Mouse (Mus musculus) kidney, embryonic 14.5 days (tissue): ENCODE data around the gene Pygm. TPM values are rescaled to one million over a fixed set of nuclear protein-coding genes. Genes with fewer than 3 reads are reported as not detected.

Experiments
- ATAC-seq: fragments of 200-750 bp; cut with Nextera tagmentation; 2 replicates; pipeline ENCODE4 v1.8.0; 2017; ENCODE audit warnings: moderate number of reproducible peaks, mild to moderate bottlenecking, moderate TSS enrichment, moderate library complexity; ENCODE audit not compliant: low FRiP score, low TSS enrichment
- H3K27ac ChIP-seq: fragments of 300-500 bp; sonication (generic); 2 replicates; pipeline ENCODE4 v1.5.1; 2014; ENCODE audit warnings: low read depth, mild to moderate bottlenecking, low read length, moderate library complexity, mixed read lengths
- H3K27me3 ChIP-seq: fragments of 300-500 bp; sonication (generic); 2 replicates; pipeline ENCODE4 v1.6.1; 2014; ENCODE audit warnings: mild to moderate bottlenecking, low read length; ENCODE audit not compliant: control insufficient read depth, insufficient read depth
- H3K36me3 ChIP-seq: fragments of 300-500 bp; sonication (generic); 2 replicates; pipeline ENCODE4 v1.6.1; 2014; ENCODE audit warnings: low read length, mixed read lengths; ENCODE audit not compliant: control insufficient read depth, insufficient read depth
- H3K4me1 ChIP-seq: fragments of 300-500 bp; sonication (generic); 2 replicates; pipeline ENCODE4 v1.6.1; 2014; ENCODE audit warnings: low read length, mixed read lengths; ENCODE audit not compliant: control insufficient read depth, insufficient read depth
- H3K4me2 ChIP-seq: fragments of 300-500 bp; sonication (generic); replicated peaks from 2 replicates; pipeline ENCODE4 v1.6.1; 2014; ENCODE audit warnings: low read depth, mild to moderate bottlenecking, low read length
- H3K4me3 ChIP-seq: fragments of 300-500 bp; sonication (generic); 2 replicates; pipeline ENCODE4 v1.5.1; 2014; ENCODE audit warnings: mild to moderate bottlenecking, low read length
- H3K9ac ChIP-seq: fragments of 300-500 bp; sonication (generic); 2 replicates; pipeline ENCODE4 v1.6.1; 2014; ENCODE audit warnings: low read depth, mild to moderate bottlenecking, low read length, moderate library complexity
- H3K9me3 ChIP-seq: fragments of 300-500 bp; sonication (generic); 2 replicates; pipeline ENCODE4 v1.6.1; 2016; ENCODE audit warnings: low read length; ENCODE audit not compliant: control insufficient read depth
- WGBS: fragments of 180-500 bp; shearing (Covaris S2); extraction: QIAGEN DNeasy Blood & Tissue Kit; methylation state at CpG from one replicate; pipeline ENCODE4 v1.1.7; 2014; 5-methylcytosine and 5-hydroxymethylcytosine counted together
- polyA plus RNA-seq: library from polyadenylated mRNA; unstranded; fragments of >200 nt; fragmentation: Nextera tagmentation; extraction: Ambion mirVana; gene quantifications from 2 replicates; pipeline ENCODE4 v1.2.1, GENCODE M21; 2014

Pygm gene
- polyA plus RNA-seq, 1 experiment from 2014 or later, result 16.4 TPM

GRCm38 (mm10) chr19:6377327-6378040, 6.7 kb upstream of the Pygm start:
- no peaks in the 10 kb centered on the region for H3K4me1 ChIP-seq
- WGBS, result 78% methylated on average over 11 of the region's 11 CpGs
- H3K36me3 ChIP-seq, result peaks cover 76% of the 10 kb centered on the region
- no peak for ATAC-seq
- no peak overlapping the region for H3K27ac ChIP-seq
- no peak overlapping the region for H3K4me2 ChIP-seq
- H3K4me3 ChIP-seq, result no peak overlapping the region
- H3K27me3 ChIP-seq, result no peaks in the 10 kb centered on the region
- H3K9me3 ChIP-seq, result no peaks in the 10 kb centered on the region
- H3K9ac ChIP-seq, result no peak overlapping the region

GRCm38 (mm10) chr19:6380411-6381166, 3.6 kb upstream of the Pygm start:
- 90% methylated on average over 9 of the region's 9 CpGs for WGBS
- Histone ChIP-seq H3K9ac (no peak overlapping the region), H3K36me3 (peaks cover 44% of the 10 kb centered on the region), H3K4me3 (no peak overlapping the region), H3K4me1 (peaks cover 21% of the 10 kb centered on the region), H3K27me3 (no peaks in the 10 kb centered on the region), H3K4me2 (no peak overlapping the region), H3K9me3 (no peaks in the 10 kb centered on the region), H3K27ac (no peak overlapping the region)
- no peak for ATAC-seq

- Histone ChIP-seq H3K27me3 (no peaks in the 10 kb centered on the region), H3K27ac (no peak overlapping the region), H3K4me1 (peaks cover 23% of the 10 kb centered on the region), H3K9me3 (no peaks in the 10 kb centered on the region), H3K4me2 (no peak overlapping the region), H3K36me3 (peaks cover 38% of the 10 kb centered on the region), H3K4me3 (no peak overlapping the region), H3K9ac (no peak overlapping the region)
- no peak for ATAC-seq
- 99% methylated on average over 5 of the region's 5 CpGs for WGBS
Measured at GRCm38 (mm10) chr19:6381238-6381637, 3.0 kb upstream of the Pygm start.

- Histone ChIP-seq H3K27me3 (no peaks in the 10 kb centered on the region), H3K4me1 (peaks cover 30% of the 10 kb centered on the region), H3K36me3 (peaks cover 26% of the 10 kb centered on the region), H3K27ac (no peak overlapping the region), H3K9me3 (no peaks in the 10 kb centered on the region), H3K9ac (no peak overlapping the region), H3K4me3 (no peak overlapping the region), H3K4me2 (no peak overlapping the region)
- 77% methylated on average over 4 of the region's 4 CpGs for WGBS
- no peak for ATAC-seq
Measured at GRCm38 (mm10) chr19:6382323-6382924, 1.8 kb upstream of the Pygm start.

- H3K9me3 ChIP-seq, result no peaks in the 10 kb centered on the region
- peaks cover 32% of the 10 kb centered on the region for H3K4me1 ChIP-seq
- no peaks in the 10 kb centered on the region for H3K27me3 ChIP-seq
- WGBS, result 31% methylated on average over 5 of the region's 5 CpGs
- peaks cover 16% of the 10 kb centered on the region for H3K36me3 ChIP-seq
- H3K27ac ChIP-seq, result peak overlapping the region; percentile 68
- ATAC-seq, result peak; percentile 17
- no peak overlapping the region for H3K4me3 ChIP-seq
- H3K4me2 ChIP-seq, result no peak overlapping the region
- H3K9ac ChIP-seq, result peak overlapping the region; percentile 20; the same call in 1 of the 2 replicates
Measured at GRCm38 (mm10) chr19:6383470-6383869, 729 bp upstream of the Pygm start.

GRCm38 (mm10) chr19:6384954-6385353, 755 bp downstream of the Pygm start:
- Histone ChIP-seq H3K27me3 (no peaks in the 10 kb centered on the region), H3K4me1 (peaks cover 46% of the 10 kb centered on the region), H3K36me3 (peaks cover 6% of the 10 kb centered on the region; the same call in 1 of the 2 replicates), H3K9me3 (no peaks in the 10 kb centered on the region), H3K9ac (no peak overlapping the region), H3K4me3 (no peak overlapping the region), H3K27ac (no peak overlapping the region), H3K4me2 (peak overlapping the region; percentile 6; the same call in 1 of the 2 replicates)
- no peak for ATAC-seq
- 44% methylated on average over 11 of the region's 11 CpGs for WGBS

- H3K4me2 ChIP-seq, result peak overlapping the region; percentile 6; the same call in 1 of the 2 replicates
- peaks cover 48% of the 10 kb centered on the region for H3K4me1 ChIP-seq
- H3K27ac ChIP-seq, result no peak overlapping the region
- no peaks in the 10 kb centered on the region for H3K9me3 ChIP-seq
- no peak overlapping the region for H3K9ac ChIP-seq
- H3K27me3 ChIP-seq, result no peaks in the 10 kb centered on the region
- peaks cover 6% of the 10 kb centered on the region; the same call in 1 of the 2 replicates for H3K36me3 ChIP-seq
- no peak for ATAC-seq
- 69% methylated on average over 5 of the region's 5 CpGs for WGBS
- no peak overlapping the region for H3K4me3 ChIP-seq
Measured at GRCm38 (mm10) chr19:6385419-6385818, 1.2 kb downstream of the Pygm start.

GRCm38 (mm10) chr19:6385821-6386220, 1.6 kb downstream of the Pygm start:
- ATAC-seq, result no peak
- H3K27ac ChIP-seq, result no peak overlapping the region
- peaks cover 2% of the 10 kb centered on the region; the same call in 1 of the 2 replicates for H3K36me3 ChIP-seq
- H3K4me1 ChIP-seq, result peaks cover 48% of the 10 kb centered on the region
- no peaks in the 10 kb centered on the region for H3K27me3 ChIP-seq
- H3K4me2 ChIP-seq, result no peak overlapping the region
- no peak overlapping the region for H3K4me3 ChIP-seq
- H3K9ac ChIP-seq, result no peak overlapping the region
- WGBS, result 73% methylated on average over 7 of the region's 7 CpGs
- no peaks in the 10 kb centered on the region for H3K9me3 ChIP-seq

- peaks cover 48% of the 10 kb centered on the region for H3K4me1 ChIP-seq
- ATAC-seq, result no peak
- no peaks in the 10 kb centered on the region for H3K27me3 ChIP-seq
- H3K36me3 ChIP-seq, result no peaks in the 10 kb centered on the region; the same call in 1 of the 2 replicates
- no peak overlapping the region for H3K4me3 ChIP-seq
- WGBS, result 45% methylated on average over 9 of the region's 9 CpGs
- no peak overlapping the region for H3K27ac ChIP-seq
- no peak overlapping the region for H3K4me2 ChIP-seq
- H3K9ac ChIP-seq, result no peak overlapping the region
- H3K9me3 ChIP-seq, result no peaks in the 10 kb centered on the region
Measured at GRCm38 (mm10) chr19:6386234-6386633, 2.0 kb downstream of the Pygm start.
